Mouse (Mus musculus): ENCODE measurements around the gene Sppl3.

The Sppl3 gene

GRCm38 (mm10) chr5:114997327-114997726 is 13.6 kb upstream of the Sppl3 start:
- no peak for DNase-seq (ENCODE audit: low read depth, low spot score)

- no peak for DNase-seq (ENCODE audit: low read depth, low spot score)
Observed at GRCm38 (mm10) chr5:115000503-115000902, 10.4 kb upstream of the Sppl3 start.

- DNase-seq (ENCODE audit: low read depth, low spot score) = no peak
Observed at GRCm38 (mm10) chr5:115001464-115001863, 9.5 kb upstream of the Sppl3 start.

GRCm38 (mm10) chr5:115002781-115003180 is 8.2 kb upstream of the Sppl3 start:
- DNase-seq (ENCODE audit: low read depth, low spot score) = peak; percentile 29

GRCm38 (mm10) chr5:115003224-115003873 is 7.6 kb upstream of the Sppl3 start:
- no peak for DNase-seq (ENCODE audit: low read depth, low spot score)

- no peak for DNase-seq (ENCODE audit: low read depth, low spot score)
Observed at GRCm38 (mm10) chr5:115007768-115008167, 3.2 kb upstream of the Sppl3 start.

GRCm38 (mm10) chr5:115008307-115008706 is 2.6 kb upstream of the Sppl3 start:
- DNase-seq (ENCODE audit: low read depth, low spot score) = peak; percentile 91

- DNase-seq (ENCODE audit: low read depth, low spot score) = no peak
Observed at GRCm38 (mm10) chr5:115009143-115009542, 1.8 kb upstream of the Sppl3 start.

GRCm38 (mm10) chr5:115009961-115010360 is 976 bp upstream of the Sppl3 start:
- peak; percentile 19 for DNase-seq (ENCODE audit: low read depth, low spot score)

- no peak for DNase-seq (ENCODE audit: low read depth, low spot score)
Observed at GRCm38 (mm10) chr5:115011217-115011518, 231 bp downstream of the Sppl3 start.

GRCm38 (mm10) chr5:115011519-115012261 is 753 bp downstream of the Sppl3 start:
- peak; percentile 68 for DNase-seq (ENCODE audit: low read depth, low spot score)

GRCm38 (mm10) chr5:115013436-115013835 is 2.5 kb downstream of the Sppl3 start:
- no peak for DNase-seq (ENCODE audit: low read depth, low spot score)

- peak; percentile 19 for DNase-seq (ENCODE audit: low read depth, low spot score)
Observed at GRCm38 (mm10) chr5:115014570-115014969, 3.6 kb downstream of the Sppl3 start.

- peak; percentile 5 for DNase-seq (ENCODE audit: low read depth, low spot score)
Observed at GRCm38 (mm10) chr5:115015121-115015520, 4.2 kb downstream of the Sppl3 start.

GRCm38 (mm10) chr5:115018270-115018669 is 7.3 kb downstream of the Sppl3 start:
- DNase-seq (ENCODE audit: low read depth, low spot score) = no peak

- DNase-seq (ENCODE audit: low read depth, low spot score) = no peak
Observed at GRCm38 (mm10) chr5:115018813-115019212, 7.9 kb downstream of the Sppl3 start.

GRCm38 (mm10) chr5:115022021-115022420 is 11.1 kb downstream of the Sppl3 start:
- no peak for DNase-seq (ENCODE audit: low read depth, low spot score)

GRCm38 (mm10) chr5:115026170-115026569 is 15.2 kb downstream of the Sppl3 start:
- no peak for DNase-seq (ENCODE audit: low read depth, low spot score)

- no peak for DNase-seq (ENCODE audit: low read depth, low spot score)
Observed at GRCm38 (mm10) chr5:115027109-115027508, 16.2 kb downstream of the Sppl3 start.

- DNase-seq (ENCODE audit: low read depth, low spot score) = no peak
Observed at GRCm38 (mm10) chr5:115028920-115029319, 18.0 kb downstream of the Sppl3 start.

- DNase-seq (ENCODE audit: low read depth, low spot score) = no peak
Observed at GRCm38 (mm10) chr5:115029509-115029908, 18.6 kb downstream of the Sppl3 start.

GRCm38 (mm10) chr5:115031576-115031975 is 20.6 kb downstream of the Sppl3 start:
- no peak for DNase-seq (ENCODE audit: low read depth, low spot score)

- DNase-seq (ENCODE audit: low read depth, low spot score) = no peak
Observed at GRCm38 (mm10) chr5:115032620-115033019, 21.7 kb downstream of the Sppl3 start.
